Mouse (Mus musculus): ENCODE measurements at regions not wholly inside any gene's neighbourhood (a gene's known extent, or its start where the extent isn't known, plus 50 kb on each side); places are given as distances from the start of the nearest gene placed in this dataset.
"Not testable (repeated sequence)": the region's sequence is repeated elsewhere in the genome, so short reads cannot be mapped to it uniquely, and the experiment has no call there.

DNA sequence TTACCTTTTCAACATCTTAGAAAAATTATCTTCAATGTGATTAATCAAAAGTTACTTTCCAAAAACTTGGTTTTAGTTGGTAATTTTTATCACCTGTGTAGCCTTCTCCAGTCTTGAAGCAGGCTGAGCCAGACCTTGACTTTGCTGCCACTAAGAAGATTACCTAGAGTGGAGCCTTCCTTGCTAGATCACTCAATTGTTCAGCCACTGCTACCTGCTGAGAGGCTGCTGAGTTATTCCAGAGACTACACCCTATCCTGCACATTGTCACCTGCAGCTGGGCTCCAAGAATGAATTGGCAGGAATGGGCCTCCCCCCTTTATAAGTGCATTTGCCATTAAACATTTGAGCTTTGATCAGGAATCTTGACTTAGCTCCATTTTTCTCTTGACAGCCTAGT is 360.4 kb downstream of the Trib2 start:
- not testable (repeated sequence) for ATAC-seq (ENCODE audit: insufficient number of reproducible peaks, low FRiP score, low TSS enrichment)

GRCm38 (mm10) chr12:15455744-15456143 is 361.0 kb downstream of the Trib2 start:
- no peak for ATAC-seq (ENCODE audit: insufficient number of reproducible peaks, low FRiP score, low TSS enrichment)

- ATAC-seq (ENCODE audit: insufficient number of reproducible peaks, low FRiP score, low TSS enrichment) = no peak
These were observed 367.2 kb downstream of the Trib2 start for GRCm38 (mm10) chr12:15449484-15449883.

DNA sequence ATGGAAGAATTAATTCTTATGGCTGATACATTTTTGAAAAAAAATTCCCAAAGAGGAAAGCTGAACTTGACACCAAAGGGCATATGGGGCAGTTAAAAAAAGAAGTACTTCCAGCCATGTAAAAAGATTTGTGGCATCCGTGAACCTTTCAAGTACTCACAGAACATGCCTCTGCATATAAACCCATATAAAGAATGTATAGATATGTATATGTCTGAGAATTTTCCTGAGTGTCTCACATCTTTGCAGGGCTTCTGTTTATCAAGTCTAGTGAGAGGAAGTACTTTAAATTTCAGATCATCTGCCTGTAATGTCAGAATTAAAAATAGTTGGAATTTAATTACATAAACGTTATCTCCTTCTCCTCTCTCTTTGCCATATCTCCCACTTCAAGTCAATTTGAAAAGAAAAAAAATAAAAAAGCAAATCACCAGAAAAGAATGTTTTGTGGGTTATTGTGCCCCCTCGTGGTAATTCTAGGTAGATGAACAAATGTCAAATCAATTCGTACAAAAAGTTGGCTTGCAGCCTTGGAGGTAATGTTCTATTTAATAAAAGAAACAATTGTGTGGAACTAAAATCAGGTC is 400.4 kb downstream of the Trib2 start:
- no peak for ATAC-seq (ENCODE audit: insufficient number of reproducible peaks, low FRiP score, low TSS enrichment)

DNA sequence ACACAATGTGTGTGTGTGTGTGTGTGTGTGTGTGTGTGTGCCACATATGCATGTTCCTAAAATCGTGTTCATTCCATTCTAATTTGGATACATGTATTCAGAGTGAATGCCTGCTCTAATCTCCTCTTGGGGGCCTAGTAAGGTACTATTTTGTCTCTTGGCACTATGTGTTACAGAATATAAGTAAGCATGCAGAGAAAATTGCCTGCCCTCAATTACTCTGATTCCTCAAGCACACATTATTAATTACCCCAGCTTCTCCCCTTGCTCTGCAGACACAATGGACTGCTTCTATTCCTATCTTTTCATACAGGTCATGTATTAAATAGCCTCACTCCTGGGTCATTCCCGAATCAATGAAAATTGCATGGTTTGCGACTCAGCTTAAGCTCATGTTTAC is 406.3 kb downstream of the Trib2 start:
- no peak for ATAC-seq (ENCODE audit: insufficient number of reproducible peaks, low FRiP score, low TSS enrichment)

DNA sequence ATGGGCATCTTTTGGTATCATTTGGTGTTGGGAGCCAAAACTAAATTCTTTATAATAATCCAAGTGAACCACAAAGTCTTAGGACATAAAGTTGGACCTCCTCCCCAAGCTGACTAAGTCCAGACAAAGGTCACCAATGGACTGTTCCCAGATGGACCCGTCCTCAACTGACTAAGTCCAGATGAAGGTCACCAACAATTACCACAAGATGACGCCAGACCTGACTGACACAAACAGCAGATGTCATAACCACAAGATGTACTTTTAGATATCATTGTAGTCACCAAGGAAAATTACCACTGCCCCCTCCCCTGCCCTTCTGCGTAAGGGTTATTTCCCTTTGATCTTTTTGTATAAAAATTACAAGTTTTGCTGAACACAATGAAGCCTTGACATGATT is 409.1 kb downstream of the Trib2 start:
- ATAC-seq (ENCODE audit: insufficient number of reproducible peaks, low FRiP score, low TSS enrichment) = not testable (repeated sequence)

GRCm38 (mm10) chr12:15392641-15393040 is 424.1 kb downstream of the Trib2 start:
- ATAC-seq (ENCODE audit: insufficient number of reproducible peaks, low FRiP score, low TSS enrichment) = no peak

- ATAC-seq (ENCODE audit: insufficient number of reproducible peaks, low FRiP score, low TSS enrichment) = no peak
These were observed 428.1 kb downstream of the Trib2 start for GRCm38 (mm10) chr12:15388574-15388973.

DNA sequence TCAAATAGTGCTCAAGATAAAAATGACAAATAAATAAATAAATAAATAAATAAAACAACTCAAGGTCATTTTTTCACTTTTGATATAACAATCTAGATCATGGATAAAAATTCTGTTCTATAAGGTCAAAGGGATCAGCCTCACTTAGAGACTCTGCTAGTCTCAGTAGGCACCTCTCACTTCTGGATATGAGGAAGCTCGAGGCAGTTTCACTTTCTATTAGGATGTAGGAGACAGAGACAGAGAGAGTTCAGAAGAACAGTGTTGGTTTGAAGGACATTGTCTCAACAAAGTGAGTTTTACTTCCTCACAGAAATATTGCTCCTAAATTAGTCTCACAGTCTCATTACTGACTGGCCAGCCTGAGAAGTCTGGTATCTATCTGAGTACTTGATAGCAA is 458.9 kb downstream of the Trib2 start:
- ATAC-seq (ENCODE audit: insufficient number of reproducible peaks, low FRiP score, low TSS enrichment) = no peak

- no peak for ATAC-seq (ENCODE audit: insufficient number of reproducible peaks, low FRiP score, low TSS enrichment)
These were observed 495.8 kb downstream of the Trib2 start for GRCm38 (mm10) chr12:15320697-15321449.

DNA sequence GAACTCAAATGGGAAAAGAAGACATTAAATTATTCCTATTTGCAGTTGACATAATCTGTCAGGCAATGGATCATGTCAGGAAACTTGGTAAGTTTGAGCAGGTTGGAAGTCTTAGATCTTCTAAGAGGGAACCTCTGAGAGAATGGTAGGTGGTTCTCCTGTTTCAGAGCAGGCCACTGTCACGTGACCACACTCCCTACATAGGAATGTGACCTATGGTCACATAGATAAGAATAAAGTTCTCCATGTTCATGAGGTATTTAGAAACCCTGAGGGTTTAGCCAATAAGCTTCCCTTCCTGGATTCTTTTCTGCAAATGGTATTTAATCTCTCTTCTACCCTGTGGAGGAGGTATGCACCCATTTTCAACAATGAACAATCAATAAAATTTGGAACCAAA is 497.1 kb downstream of the Trib2 start:
- ATAC-seq (ENCODE audit: insufficient number of reproducible peaks, low FRiP score, low TSS enrichment) = no peak

DNA sequence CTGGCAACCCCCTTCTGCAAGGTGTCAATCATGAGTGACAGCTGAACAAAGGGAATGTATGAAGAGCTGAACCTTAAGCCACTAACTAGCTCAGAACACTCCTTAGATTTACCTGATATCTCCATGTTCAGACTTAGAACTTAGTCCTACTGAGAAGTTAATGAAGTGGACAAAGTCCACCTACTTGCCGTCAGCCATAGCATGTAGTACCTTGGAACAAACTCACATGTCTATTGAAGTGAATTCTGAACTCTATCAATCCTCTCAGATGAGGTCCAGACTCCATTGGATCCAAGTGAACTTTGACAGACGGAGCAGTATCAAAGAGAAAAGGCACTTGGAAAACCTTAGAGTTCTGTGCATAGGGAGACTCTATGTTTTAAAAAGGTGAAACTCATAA is 521.8 kb downstream of the Trib2 start:
- ATAC-seq (ENCODE audit: insufficient number of reproducible peaks, low FRiP score, low TSS enrichment) = no peak

DNA sequence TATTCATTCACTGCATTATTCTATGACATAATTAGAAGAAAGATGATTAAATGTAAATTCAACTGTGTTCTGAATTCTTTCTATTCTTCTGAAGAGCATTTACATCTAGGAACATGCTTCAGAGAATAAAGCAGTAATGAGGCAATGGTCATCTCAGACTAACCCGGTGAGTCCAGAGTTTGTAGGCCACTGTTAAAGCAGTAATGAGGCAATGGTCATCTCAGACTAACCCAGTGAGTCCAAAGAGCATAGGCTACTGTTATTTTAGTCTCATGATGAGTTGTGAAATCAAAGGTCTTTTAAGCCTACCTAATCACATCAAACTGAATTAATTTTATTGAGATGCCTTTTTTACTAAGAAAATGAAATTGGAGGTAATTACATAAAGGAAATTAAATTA is 554.6 kb downstream of the Trib2 start:
- ATAC-seq (ENCODE audit: insufficient number of reproducible peaks, low FRiP score, low TSS enrichment) = no peak

DNA sequence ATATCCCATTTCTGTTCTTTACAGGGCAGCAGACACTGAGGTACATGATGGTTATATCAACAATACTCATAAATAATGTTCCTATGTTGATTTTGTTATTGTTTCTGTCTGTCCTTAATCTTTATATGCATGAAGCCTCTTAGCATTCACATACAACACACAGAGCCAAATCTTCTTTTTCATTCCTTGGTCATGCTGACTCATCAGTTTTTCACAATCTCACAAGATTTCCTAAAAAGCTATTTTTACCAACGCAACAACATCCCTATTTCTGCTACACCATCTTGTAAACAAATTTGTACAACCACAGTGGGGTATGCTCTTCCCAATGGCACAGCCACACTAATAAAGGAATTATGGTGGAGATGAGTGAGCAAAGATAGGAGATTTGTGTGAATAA is 555.1 kb downstream of the Trib2 start:
- no peak for ATAC-seq (ENCODE audit: insufficient number of reproducible peaks, low FRiP score, low TSS enrichment)

DNA sequence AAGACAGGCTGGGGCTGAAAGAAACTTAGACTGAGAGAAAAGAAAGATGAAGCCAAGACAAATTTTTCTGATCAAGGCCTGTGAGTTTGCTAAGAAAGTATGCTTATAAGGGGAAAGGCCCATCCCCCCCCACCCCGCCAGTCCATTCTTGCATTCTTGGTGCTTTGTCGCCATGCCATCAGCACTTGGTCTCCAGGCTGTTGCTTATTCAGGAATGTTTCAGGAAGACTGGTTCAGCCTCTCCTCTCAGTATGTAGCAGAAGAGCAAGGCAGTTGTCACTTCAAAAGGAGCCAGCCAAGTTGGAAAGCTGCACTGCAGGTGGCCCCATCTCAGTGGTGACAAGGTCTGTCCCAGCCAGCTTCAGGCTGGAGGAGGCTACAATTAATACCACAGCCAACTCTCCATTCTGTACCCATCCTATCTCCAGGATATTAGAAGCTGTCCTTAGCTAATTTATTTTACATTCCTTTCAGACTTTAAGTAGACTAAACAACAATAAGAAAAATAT is 555.8 kb downstream of the Trib2 start:
- no peak for ATAC-seq (ENCODE audit: insufficient number of reproducible peaks, low FRiP score, low TSS enrichment)

- no peak for ATAC-seq (ENCODE audit: insufficient number of reproducible peaks, low FRiP score, low TSS enrichment)
These were observed 571.8 kb downstream of the Trib2 start for GRCm38 (mm10) chr12:15244966-15245365.

DNA sequence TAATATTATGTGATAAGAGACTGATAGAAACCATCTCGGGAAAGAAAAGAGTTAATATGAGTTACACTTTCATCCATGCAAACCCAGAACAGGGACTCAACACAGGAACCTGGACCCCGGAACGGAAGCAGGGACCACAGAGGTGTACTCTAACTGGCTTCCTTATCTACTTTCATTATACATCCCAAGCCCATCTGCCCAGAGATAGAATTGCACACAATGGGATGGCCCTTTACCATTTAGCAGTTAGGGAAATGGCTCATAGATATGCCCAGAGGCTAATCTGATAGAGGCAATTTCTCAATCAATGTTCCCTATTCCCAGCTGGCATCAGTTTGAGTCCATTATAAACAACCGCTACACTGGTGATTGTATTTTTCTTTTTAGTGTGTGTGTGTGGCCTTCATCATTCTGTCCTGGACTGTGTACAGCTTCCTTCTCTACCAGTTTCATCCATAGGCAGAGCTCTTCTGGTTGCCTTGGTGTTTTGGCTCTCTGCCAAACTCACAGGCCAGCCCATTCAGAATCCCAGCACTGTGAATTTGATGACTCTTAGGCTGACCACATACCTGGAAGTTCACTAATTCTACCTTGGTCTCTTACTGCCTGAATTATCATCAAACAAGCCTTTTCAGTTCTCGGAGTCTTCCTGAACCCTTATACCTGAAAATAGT is 594.1 kb downstream of the Trib2 start:
- no peak for ATAC-seq (ENCODE audit: insufficient number of reproducible peaks, low FRiP score, low TSS enrichment)

- no peak for ATAC-seq (ENCODE audit: insufficient number of reproducible peaks, low FRiP score, low TSS enrichment)
These were observed 598.2 kb downstream of the Trib2 start for GRCm38 (mm10) chr12:15218504-15218903.

GRCm38 (mm10) chr12:15216180-15216579 is 600.5 kb downstream of the Trib2 start:
- ATAC-seq (ENCODE audit: insufficient number of reproducible peaks, low FRiP score, low TSS enrichment) = no peak

GRCm38 (mm10) chr12:15174411-15175041 is 642.2 kb downstream of the Trib2 start:
- ATAC-seq (ENCODE audit: insufficient number of reproducible peaks, low FRiP score, low TSS enrichment) = no peak

- no peak for ATAC-seq (ENCODE audit: insufficient number of reproducible peaks, low FRiP score, low TSS enrichment)
These were observed 654.1 kb downstream of the Trib2 start for GRCm38 (mm10) chr12:15162605-15163004.

Measured in cerebellum, adult (tissue).